Mouse (Mus musculus): ENCODE measurements around the gene Rngtt.
"Not testable (repeated sequence)": the region's sequence is repeated elsewhere in the genome, so short reads cannot be mapped to it uniquely, and the experiment has no call there.

The Rngtt gene

DNA sequence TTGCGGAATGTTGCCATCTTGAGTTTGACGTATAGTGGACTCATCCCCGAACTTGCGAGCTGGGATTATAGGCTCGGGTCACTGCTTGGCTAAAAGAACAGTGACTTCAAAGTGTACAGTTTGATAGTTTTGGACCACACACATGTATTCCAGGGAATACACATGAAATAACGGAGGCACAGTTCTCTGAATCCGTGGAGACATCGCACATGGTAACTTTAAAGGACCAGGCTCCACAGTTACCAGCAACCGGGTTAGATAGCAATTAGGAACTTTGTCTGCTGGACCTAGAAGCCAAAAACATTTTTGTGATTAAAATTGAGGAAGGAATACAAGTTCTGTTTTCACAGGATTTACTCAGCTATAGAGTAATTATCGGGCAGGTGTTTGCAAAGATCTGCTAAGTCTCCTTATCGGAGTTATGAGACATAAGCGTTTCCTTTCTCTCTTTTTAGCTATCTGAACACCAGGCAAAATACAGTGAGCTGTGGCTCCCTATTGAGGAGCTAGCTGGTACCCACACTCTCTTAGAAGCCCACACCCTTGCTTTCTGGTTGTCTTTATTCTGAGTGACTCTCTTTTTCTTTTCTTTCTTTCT is 828 bp downstream of the Rngtt start:
- DNase-seq (ENCODE audit: low spot score in 2 of 2), result no peak

DNA sequence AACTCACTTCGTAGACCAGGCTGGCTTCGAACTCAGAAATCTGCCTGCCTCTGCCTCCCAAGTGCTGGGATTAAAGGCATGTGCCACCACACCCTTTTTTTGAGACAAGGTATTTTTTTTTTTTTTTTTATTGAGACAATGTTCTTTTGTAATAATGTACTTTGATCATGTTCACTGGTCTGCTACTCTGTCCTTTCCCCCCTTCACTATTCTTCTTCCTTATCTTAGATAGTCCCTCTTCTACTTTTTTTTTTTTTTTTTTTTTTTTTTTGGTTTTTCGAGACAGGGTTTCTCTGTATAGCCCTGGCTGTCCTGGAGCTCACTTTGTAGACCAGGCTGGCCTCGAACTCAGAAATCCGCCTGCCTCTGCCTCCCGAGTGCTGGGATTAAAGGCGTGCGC is 4.0 kb downstream of the Rngtt start:
- not testable (repeated sequence) for DNase-seq (ENCODE audit: low spot score in 2 of 2)

DNA sequence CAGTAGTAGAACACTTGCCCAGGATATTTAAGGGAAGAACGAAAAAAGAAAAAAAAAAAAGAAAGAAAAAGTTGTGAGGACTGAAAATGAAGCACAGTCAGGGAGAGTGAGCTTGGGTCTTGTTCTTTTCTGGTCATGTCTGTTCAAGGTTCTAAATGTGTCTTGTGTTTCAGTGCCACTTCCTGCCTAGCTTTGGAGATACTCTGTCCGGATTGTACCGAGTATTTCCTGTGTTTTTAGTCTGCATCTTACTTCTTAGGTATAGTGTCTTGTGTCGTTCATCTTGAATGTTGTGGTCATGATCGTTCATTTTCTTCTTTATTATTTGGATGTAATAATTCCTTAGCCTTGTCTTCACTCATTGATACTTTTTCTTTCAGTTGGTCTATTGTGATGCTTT is 5.7 kb downstream of the Rngtt start:
- DNase-seq (ENCODE audit: low spot score in 2 of 2), result no peak

DNA sequence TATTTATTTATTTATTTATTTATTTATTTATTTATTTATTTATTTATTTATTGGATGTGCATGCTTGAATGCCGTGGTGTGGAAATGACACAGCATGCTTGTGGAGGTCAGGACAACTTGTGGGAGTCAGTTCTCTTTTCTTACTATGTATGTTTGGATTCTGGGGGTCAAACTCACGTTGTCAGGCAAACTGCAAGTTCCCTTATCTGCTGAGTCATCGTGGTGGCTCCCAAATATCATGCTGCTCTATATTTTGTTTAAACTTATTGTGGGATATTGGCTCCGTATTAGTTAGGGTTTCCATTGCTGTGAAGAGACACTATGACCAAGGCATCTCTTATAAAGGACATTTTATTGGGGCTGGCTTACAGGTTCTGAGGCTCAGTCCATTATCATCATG is 21.0 kb downstream of the Rngtt start:
- DNase-seq (ENCODE audit: low spot score in 2 of 2), result no peak

DNA sequence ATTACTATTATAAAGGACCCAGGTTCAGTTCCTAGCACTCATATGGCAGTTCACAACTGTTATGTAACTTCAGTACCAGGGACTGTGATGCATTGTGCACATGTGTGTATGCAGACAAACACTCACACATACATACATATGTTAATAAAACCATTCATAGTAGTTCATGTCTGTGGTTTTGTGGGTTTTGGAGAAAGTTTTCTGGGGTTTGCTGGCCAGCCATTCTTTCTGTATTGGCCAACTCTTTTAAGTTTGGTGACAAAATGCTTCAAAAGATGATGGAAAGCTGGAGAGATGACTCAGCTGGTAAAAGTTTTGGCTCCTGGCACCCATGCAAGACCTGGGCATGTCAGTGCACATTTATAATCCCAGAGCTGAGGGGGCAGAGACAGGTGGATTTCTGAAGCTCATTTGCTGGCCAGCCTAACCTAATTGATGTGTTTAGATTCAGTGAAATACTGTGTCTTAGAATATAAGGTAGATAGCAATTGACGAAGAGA is 22.9 kb downstream of the Rngtt start:
- no peak for DNase-seq (ENCODE audit: low spot score in 2 of 2)

DNA sequence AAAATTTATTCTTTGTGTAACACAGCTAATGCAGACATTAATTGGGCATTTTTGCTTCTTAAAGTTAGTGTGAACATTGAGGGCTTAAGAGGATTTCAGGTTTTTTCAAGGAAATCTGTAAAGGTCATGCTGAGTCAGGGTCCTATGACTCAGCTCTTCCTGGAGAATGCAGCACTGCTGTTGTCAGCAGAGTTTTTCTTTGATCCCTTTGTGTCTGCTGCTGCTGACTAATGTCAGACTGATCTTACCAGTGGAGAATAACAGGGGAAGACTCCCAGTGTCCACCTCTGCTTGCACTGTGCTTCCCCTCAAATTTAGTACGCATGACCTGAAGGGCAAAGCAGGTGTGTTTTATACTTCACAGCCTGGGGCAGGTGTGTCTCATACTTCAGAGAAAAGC is 27.9 kb downstream of the Rngtt start:
- DNase-seq (ENCODE audit: low spot score in 2 of 2), result no peak

DNA sequence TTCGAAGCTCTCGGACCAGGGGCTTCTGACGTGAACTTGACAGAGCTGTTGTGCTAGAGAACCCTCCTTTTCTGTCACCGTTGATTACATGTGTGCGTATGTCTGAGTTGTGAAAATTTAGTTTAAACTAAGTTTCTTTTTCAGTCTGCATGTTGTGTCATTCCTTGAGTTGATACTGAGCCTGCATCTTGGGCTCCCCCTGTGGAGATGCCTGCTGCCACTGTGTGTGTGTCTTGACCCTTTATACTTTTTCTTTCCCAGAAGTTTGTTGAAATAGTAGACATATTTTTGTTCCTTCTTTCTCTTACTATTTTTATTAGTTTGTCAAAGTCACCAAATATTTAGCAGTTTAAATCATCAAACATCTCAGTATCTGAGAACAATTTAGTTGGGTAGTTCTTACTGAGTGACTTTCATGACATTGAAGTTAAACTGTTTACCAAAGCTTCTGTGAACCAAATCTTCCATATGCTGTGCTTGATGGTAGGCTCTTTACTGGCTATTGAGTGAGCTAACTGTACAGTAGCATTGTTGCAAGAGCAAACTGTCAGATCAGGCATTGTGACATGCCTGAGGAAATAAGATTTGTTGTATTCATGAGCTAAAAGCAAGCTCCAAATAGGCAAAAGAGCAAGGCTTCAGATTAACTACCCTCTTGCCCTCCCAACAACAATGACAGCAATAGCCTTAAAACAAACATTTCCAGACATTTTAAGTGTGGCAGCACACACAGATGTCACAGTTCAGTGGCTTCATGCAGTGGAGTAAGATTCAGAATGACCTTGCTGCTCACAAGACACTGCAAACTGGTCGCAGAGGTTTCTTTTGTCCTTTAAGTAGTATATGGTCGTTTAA is 33.0 kb downstream of the Rngtt start:
- no peak for DNase-seq (ENCODE audit: low spot score in 2 of 2)

DNA sequence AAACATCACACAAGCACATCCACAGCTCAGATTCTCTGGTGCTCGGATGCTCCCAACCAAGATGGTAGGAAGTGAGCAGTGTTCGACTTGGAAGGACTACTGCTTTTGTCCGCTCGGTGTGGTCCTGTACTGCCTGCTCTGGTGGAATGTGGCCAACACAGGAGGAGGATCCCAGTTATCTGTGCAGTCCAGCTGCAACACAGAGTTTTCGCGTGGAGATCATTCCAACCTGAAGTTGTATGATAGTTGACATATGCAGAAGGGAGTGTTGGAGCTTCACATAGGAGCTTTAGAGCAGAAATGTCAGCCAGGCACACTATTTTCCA is 33.6 kb downstream of the Rngtt start:
- peak; percentile 14 to 52 for DNase-seq (ENCODE audit: low spot score in 2 of 2)

DNA sequence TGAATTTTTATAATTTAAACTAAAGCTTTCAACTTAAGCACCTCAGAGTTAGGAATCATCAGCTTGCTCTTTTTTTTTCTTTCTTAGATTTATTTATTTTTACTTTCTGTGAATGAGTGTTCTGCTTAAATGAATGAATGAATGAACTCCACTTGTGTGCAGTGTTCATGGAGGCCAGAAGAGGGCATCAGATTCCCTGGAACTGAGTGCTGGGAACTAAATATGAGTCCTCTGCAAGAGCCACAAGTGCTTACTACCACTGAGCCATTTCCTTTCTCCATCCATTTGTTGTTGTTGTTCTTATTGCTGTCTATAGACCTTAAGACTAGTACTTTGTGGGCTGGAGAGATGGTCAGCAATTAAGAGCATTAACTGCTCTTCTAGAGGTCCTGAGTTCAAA is 53.3 kb downstream of the Rngtt start:
- DNase-seq (ENCODE audit: low spot score in 2 of 2), result no peak

DNA sequence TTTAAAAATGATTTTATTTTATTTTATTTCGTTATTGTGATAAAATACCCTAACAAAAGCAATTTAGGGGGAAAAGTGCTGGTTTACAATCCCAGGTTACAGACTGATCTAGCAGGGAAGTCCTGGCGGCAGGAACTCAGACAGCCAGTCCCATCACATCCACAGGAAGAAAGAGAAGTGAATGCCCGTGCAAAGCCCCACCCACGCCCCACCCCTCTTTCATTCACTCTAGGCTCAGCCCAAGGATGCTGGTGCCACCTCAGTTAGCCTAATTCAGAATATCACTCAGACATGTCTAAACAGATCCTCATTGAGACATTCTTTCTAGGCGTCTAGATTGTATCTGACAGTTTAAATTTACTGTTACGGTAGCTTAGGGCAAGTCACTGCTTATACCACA is 64.8 kb downstream of the Rngtt start:
- DNase-seq (ENCODE audit: low spot score in 2 of 2), result no peak

DNA sequence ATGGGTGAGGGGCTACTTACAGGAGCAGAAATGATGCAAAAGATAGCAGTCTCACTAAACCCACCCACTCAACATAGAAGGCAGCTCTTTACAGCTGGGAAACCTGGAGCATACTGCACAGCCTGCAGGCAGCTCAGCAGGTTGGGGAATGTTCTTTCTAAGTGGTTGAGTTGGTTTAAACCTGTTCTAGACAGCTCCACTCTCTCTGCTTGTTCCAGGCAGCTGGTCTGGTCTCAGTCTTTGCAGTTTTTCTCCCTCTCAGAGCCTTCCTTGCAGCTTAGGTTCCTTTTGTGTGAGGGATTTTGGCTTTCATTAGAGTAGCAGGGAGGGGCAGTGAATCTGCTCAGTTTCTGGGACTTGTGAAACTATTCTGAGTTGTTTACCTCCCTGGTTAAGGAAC is 67.5 kb downstream of the Rngtt start:
- DNase-seq (ENCODE audit: low spot score in 2 of 2), result no peak

DNA sequence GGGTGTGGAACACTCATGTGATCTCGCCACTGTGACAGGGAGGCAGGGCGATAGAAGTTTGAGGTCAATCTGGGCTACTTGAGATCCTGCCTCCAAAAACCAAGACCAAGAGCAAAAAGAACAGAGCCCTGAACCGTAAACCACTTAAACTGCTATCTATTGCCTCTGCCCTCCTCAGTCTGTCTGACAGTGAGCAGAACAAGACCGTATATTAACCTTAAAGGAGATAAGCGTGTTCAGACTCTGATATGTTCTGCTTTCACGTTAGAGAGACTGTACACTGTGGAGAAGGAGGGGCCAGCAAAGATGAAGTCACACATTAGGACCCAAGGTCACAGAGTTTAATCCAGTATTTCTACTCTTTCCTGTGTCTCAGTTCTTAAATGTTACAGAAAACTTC is 68.8 kb downstream of the Rngtt start:
- DNase-seq (ENCODE audit: low spot score in 2 of 2), result no peak

DNA sequence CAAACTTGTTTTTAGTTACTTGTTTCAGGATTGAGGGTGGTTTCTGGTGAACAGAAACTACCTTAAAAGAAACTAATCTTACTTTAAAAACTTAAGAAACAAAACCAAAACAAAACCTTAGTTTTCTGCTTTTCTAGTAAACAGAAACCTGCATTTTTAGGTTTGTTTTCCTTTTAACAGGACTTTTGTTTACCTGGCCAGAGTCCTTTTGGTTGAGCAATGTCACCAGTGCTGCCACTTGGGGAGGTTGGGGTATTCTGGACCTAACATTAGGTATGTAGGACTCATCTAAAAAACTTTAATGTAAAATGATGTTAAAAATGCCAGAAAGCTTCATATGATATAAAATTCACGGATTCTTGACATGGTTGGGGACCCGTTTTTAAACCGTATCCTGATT is 78.8 kb downstream of the Rngtt start:
- no peak for DNase-seq (ENCODE audit: low spot score in 2 of 2)

DNA sequence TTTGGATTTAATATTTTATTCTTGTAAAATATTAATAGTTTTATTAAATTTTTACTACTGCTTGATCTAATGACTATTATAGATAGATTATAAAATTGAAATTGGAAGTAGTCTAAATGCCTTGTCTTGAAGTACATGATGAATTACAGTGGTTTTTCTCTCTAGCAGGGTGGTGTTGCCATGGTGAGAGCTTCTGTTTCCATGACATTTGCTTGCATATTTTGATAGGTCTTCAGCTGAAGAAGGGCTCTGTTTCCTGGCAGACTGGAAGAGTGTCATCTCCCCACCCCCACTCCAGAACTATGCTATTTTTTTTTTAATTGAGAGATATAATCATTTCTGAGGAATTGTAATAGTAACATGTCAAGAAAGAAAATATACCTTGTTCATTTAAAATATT is 80.5 kb downstream of the Rngtt start:
- no peak for DNase-seq (ENCODE audit: low spot score in 2 of 2)

DNA sequence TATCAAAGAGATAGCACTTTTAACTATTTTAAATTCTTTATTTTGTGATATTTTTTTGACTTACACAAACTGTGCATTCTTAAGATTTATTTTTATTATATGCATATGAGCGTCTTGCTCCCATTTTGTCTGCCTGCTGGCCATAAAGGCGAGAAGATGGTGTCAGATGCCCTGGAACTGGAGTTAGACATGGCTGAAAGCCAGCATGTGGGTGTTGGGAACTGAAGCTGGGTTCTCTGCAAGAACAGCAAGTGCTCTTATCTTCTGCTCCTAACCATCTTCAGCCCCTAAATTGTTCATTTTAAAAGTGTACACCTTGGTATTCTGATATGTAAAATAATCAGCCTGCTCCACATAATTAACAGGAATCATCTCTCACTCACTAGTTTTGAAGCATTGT is 83.3 kb downstream of the Rngtt start:
- no peak for DNase-seq (ENCODE audit: low spot score in 2 of 2)

DNA sequence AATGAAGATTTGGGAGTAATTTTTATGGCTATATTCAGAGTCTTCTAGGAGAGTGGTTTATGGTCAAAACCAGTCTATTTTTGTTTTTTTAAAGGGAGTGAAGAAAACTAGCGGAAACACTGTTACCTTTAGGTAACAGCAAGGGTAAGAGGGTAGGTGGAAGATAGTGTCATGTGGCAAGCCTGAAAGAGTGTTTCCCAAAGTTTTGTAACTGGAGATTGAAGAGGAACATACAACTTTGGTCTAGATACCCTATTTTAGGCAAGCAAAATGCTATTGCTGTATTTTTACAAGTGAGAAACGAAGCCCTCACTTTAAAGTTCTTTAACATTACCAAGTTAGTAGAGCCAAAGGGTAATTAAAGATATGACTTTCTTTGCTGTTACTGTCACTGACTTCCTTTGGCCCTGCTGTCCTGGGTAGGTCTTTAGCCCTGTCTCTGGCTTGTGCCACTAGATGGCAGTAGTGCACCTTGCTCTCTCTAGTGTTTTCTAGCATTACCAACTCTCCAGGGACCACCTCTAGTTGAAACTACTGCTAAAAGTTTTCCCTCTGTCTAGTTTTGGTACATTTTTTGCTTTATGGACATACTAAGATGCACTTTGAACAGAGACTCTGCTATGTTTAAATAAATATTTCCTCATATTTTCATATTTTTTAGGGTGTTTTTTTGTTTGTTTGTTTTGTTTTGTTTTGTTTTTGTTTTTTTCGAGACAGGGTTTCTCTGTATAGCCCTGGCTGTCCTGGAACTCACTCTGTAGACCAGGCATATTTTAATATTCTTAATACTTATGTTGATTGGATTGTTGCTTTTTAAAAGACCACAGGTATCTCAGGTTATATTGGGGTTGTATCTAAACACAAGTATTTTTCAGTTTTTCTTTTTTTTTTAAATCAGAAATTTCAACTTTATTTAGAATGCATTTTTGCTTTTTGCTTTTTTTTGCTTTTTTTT is 86.4 kb downstream of the Rngtt start:
- DNase-seq (ENCODE audit: low spot score in 2 of 2), result peak; percentile 63 to 80

DNA sequence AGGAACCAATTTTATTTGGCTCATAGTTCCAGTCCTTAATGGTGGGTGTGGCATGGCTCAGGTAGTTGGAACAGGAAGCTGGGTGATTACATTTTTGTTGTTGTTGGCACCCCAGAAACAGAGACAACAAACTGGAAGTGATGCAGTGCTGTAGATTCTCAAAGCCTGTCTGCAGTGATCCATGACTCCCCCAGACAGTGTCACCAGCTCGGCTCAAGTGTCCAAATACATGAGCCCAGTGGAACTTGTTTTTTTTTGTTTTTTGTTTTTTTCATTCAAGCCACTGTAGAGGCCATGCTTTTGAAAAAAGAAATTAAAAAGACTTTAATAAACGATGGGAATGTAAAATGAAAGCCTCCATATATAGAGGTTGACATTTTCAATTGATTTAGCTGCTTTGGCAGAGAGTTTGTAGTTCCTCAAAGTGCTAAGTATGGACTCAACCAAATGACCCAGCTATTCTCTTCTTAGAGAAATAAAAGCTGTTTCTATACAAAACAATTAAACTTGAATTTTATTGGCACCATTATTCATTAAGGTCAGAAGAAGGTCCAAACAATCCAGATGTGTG is 95.7 kb downstream of the Rngtt start:
- no peak for DNase-seq (ENCODE audit: low spot score in 2 of 2)

DNA sequence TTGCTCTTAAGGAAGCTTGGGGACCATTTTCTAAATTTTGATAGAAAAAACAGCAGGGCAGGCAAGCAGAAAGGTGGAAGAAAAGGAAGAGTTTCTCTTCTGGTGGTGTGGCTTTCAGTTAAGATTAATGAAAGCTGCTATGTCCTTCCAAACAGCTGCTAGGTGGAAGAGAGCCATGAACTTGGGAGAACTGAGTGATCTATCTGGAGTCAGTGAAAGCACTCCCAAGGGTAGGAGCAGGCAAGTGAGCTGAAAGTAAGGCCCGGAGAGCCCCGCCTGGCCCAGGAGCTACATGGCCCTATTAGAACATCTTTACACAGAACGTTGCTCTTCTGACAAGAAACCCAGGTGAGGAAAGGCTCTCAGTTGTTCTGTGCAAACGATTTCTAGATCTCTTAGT is 103.7 kb downstream of the Rngtt start:
- no peak for DNase-seq (ENCODE audit: low spot score in 2 of 2)

DNA sequence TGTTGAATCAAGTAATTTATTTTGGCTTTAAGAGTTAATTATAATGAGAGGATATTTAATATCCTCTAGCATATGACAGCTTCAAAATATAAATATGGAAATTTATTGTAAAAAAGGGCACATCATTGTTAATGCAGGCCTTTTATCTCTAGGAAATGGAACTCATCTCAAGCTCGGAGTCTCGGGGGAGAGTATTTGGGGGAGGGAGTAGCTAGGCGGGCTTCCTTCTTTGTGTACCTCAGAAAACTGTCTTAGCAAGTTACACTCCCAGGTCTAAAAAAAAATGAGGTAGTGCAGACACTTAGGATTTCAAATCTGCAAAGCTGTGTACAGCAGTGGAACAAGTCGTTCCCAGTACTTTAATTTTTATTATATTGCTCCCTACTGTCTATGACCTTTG is 104.7 kb downstream of the Rngtt start:
- no peak for DNase-seq (ENCODE audit: low spot score in 2 of 2)

DNA sequence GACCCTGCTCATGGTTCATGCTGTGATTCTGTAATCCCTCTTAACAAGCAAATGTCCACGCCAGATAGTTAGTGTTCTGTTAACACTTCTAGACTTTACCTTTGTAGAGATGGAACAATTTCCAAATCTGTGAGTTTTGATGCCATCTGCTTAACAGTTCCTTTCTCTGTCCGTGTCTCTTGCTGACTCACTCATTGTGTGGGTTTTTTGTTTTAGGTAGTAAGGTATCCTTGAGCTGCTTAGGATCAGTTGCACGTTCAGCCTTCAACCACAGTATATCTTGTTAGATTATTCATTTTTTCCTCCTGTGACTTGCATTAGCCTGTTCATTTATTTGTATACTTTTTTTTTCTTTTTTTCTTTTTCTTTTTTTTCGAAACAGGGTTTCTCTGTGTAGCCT is 107.3 kb downstream of the Rngtt start:
- DNase-seq (ENCODE audit: low spot score in 2 of 2), result no peak

DNA sequence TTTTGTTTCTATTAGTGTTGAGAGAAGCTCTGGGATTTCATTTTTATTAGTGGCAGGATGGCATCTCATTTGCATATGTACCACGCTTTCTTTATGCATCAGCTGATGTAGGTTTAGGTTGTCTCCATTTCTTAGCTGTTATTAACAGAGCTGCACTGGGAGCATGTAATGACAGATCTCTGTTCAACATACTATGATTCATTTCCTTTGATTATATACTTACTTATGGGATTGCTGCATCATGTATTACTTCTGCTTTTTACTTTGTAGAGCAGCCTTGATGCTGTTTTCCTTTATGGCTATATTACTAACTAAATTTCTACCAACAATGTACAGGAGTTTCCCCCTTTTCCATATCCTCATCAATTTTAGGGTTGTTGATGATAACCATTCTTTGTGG is 109.5 kb downstream of the Rngtt start:
- DNase-seq (ENCODE audit: low spot score in 2 of 2), result no peak

DNA sequence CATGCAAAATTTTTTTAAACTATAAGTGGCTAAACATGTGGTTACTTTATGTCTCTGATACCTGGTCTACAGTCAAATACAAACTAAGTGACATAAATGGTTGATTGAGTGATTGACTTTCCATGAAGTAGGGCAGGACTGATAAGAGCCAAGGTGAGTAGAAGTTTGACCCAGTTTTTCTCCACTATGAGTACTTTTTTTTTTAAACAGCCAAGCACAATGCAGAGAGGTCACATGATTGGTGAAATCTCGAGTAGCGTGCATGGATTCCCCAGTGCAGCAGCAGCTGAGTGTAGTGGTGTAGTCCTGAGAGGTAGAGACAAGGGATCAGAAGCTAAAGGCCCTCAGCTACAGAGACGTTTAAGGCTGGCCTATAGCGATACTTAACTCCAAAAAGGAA is 118.7 kb downstream of the Rngtt start:
- DNase-seq (ENCODE audit: low spot score in 2 of 2), result no peak
